Mouse (Mus musculus) midbrain, embryonic 16.5 days (tissue): ENCODE data around the gene Tspear. TPM values are rescaled to one million over a fixed set of nuclear protein-coding genes. Genes with fewer than 3 reads are reported as not detected.
"Not testable (repeated sequence)": the region's sequence is repeated elsewhere in the genome, so short reads cannot be mapped to it uniquely, and the experiment has no call there.

Experiments
- ATAC-seq: fragments of 200-750 bp; cut with Nextera tagmentation; 2 replicates; pipeline ENCODE4 v1.8.0; 2017; ENCODE audit warnings: moderate TSS enrichment
- H3K27ac ChIP-seq: fragments of 300-500 bp; sonication (generic); 2 replicates; pipeline ENCODE4 v1.5.1; 2014; ENCODE audit warnings: mild to moderate bottlenecking, low read length, mixed read lengths
- H3K27me3 ChIP-seq: fragments of 300-500 bp; sonication (generic); 2 replicates; pipeline ENCODE4 v1.6.1; 2014; ENCODE audit warnings: low read depth, low read length, mixed read lengths; ENCODE audit not compliant: control insufficient read depth, insufficient read depth
- H3K36me3 ChIP-seq: fragments of 300-500 bp; sonication (generic); 2 replicates; pipeline ENCODE4 v1.6.1; 2014; ENCODE audit warnings: mild to moderate bottlenecking, low read length, moderate library complexity, mixed read lengths; ENCODE audit not compliant: control insufficient read depth, insufficient read depth
- H3K4me1 ChIP-seq: fragments of 300-500 bp; sonication (generic); 2 replicates; pipeline ENCODE4 v1.6.1; 2014; ENCODE audit warnings: mild to moderate bottlenecking, low read length, mixed read lengths; ENCODE audit not compliant: control insufficient read depth, insufficient read depth
- H3K4me2 ChIP-seq: fragments of 300-500 bp; sonication (generic); 2 replicates; pipeline ENCODE4 v1.6.1; 2014; ENCODE audit warnings: mild to moderate bottlenecking, low read length, mixed read lengths
- H3K4me3 ChIP-seq: fragments of 300-500 bp; sonication (generic); 2 replicates; pipeline ENCODE4 v1.5.1; 2014; ENCODE audit warnings: low read depth, mild to moderate bottlenecking, low read length, moderate library complexity, mixed read lengths
- H3K9ac ChIP-seq: fragments of 300-500 bp; sonication (generic); 2 replicates; pipeline ENCODE4 v1.6.1; 2014; ENCODE audit warnings: low read depth, low read length, mixed read lengths
- H3K9me3 ChIP-seq: fragments of 300-500 bp; sonication (generic); replicated peaks from 2 replicates; pipeline ENCODE4 v1.6.1; 2014; ENCODE audit warnings: mild to moderate bottlenecking, low read length, mixed read lengths; ENCODE audit not compliant: control insufficient read depth, poor library complexity, severe bottlenecking
- WGBS: fragments of 180-500 bp; shearing (Covaris S2); extraction: QIAGEN DNeasy Blood & Tissue Kit; methylation state at CpG from one replicate; pipeline ENCODE4 v1.1.7; 2014; 5-methylcytosine and 5-hydroxymethylcytosine counted together
- polyA plus RNA-seq: library from polyadenylated mRNA; unstranded; fragments of >200 nt; fragmentation: Nextera tagmentation; extraction: Ambion mirVana; gene quantifications from 2 replicates; pipeline ENCODE4 v1.2.1, GENCODE M21; 2015

The Tspear gene
- polyA plus RNA-seq, 1 experiment from 2014 or later, result 1.6 TPM

DNA sequence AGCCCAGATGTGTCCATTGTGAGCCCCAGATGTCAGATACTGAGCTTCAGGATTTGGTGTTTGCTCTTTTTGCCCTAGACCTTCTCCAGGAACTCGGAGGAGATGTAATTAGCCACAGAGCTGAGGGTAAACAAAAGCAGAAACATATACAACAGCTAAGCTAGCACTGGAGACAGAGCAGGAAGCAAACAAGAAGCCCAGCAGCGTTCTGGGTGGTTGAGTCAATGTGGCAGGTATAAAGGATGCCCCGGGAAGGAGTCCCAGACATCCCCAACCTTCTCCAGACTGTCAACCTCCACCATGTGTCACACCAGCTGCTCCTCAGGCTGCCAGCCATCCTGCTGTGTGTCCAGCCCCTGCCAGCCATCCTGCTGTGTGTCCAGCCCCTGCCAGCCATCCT is 39.8 kb downstream of the Tspear start, which contains the start of gene Gm10100:
TSS of gene Gm10100 (plus strand) at position 301 of the 400 bp plus-strand sequence.
- H3K27ac ChIP-seq, result no peak within 1 kb of the TSS
- ATAC-seq, result no peak
- no peak within 1 kb of the TSS for H3K9ac ChIP-seq
- no peaks in the 10 kb centered on the region for H3K9me3 ChIP-seq
- no peaks in the 10 kb centered on the region for H3K27me3 ChIP-seq
- WGBS, result 42% methylated on average over 3 of the region's 3 CpGs
- no peak within 1 kb of the TSS for H3K4me3 ChIP-seq
- H3K36me3 ChIP-seq, result no peaks in the 10 kb centered on the region
- H3K4me2 ChIP-seq, result no peak within 1 kb of the TSS
- H3K4me1 ChIP-seq, result no peaks in the 10 kb centered on the region

- no peak overlapping the region for H3K9ac ChIP-seq
- H3K4me2 ChIP-seq, result no peak overlapping the region
- no peak overlapping the region for H3K27ac ChIP-seq
- no peaks in the 10 kb centered on the region for H3K4me1 ChIP-seq
- H3K9me3 ChIP-seq, result no peaks in the 10 kb centered on the region
- H3K4me3 ChIP-seq, result no peak overlapping the region
- H3K36me3 ChIP-seq, result no peaks in the 10 kb centered on the region
- WGBS, result 72% methylated on average over 4 of the region's 4 CpGs
- H3K27me3 ChIP-seq, result no peaks in the 10 kb centered on the region
- ATAC-seq, result no peak
Measured at GRCm38 (mm10) chr10:77728280-77728679, 41.9 kb downstream of the Tspear start.

GRCm38 (mm10) chr10:77729241-77729640 is 42.9 kb downstream of the Tspear start:
- ATAC-seq, result no peak
- H3K27ac ChIP-seq, result no peak overlapping the region
- no peaks in the 10 kb centered on the region for H3K36me3 ChIP-seq
- no peaks in the 10 kb centered on the region for H3K4me1 ChIP-seq
- H3K9me3 ChIP-seq, result no peaks in the 10 kb centered on the region
- H3K4me2 ChIP-seq, result no peak overlapping the region
- no peak overlapping the region for H3K4me3 ChIP-seq
- no peaks in the 10 kb centered on the region for H3K27me3 ChIP-seq
- 49% methylated on average over 4 of the region's 4 CpGs for WGBS
- no peak overlapping the region for H3K9ac ChIP-seq

DNA sequence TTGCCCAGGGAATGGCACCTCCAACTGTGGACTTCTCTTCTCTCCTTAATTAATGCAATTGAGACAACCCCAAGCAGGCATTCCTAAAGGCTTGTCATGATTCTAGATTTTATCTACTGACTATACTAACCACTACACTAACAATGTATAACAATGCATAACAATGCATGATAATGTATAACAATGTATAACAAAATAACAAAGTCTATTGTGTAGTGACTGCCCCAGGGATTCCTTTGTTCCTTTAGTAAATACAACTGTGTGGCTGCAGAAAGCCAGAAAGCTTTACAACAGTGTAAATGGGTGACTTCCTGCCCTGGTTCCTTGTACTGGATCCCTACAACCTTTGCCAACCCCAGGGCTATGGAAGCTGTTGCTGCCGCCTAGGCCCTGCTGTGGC is 49.6 kb downstream of the Tspear start:
- Histone ChIP-seq H3K4me2 (no peak overlapping the region), H3K27me3 (no peaks in the 10 kb centered on the region), H3K9me3 (no peaks in the 10 kb centered on the region), H3K9ac (no peak overlapping the region), H3K36me3 (no peaks in the 10 kb centered on the region), H3K27ac (no peak overlapping the region), H3K4me3 (no peak overlapping the region), H3K4me1 (no peaks in the 10 kb centered on the region)
- no peak for ATAC-seq
- WGBS, result 93% methylated on average over 1 of the region's 1 CpGs

DNA sequence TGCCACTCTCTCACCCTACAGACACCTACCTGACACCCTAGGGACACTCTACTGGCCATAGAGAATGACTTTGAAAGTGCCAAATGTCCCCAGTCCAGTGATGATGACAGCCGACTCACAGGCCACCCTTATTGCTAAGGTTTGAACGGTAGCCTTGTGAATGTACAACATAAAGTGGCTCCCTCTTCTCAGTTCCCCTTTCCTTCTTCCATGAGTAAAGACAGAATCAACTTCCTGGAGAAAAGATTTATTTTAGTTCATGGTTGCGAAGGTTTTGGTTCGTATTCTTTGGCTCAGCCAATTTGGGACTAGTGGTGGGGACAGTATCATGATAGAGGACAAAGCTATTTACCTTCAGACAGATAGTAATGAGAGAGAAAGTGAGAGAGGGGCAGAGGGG is 52.6 kb downstream of the Tspear start:
- no peak overlapping the region for H3K27ac ChIP-seq

GRCm38 (mm10) chr10:77741924-77742688 is 55.7 kb downstream of the Tspear start, which contains the start of gene Gm18596:
Gene Gm18596 (minus strand): TSS chr10:77742638.
- not testable (repeated sequence) for ATAC-seq, H3K4me3 ChIP-seq, H3K4me1 ChIP-seq, H3K36me3 ChIP-seq, H3K27me3 ChIP-seq, H3K9ac ChIP-seq, H3K9me3 ChIP-seq, H3K27ac ChIP-seq, H3K4me2 ChIP-seq
- 50% methylated on average over 5 of the region's 5 CpGs for WGBS

More for the DNA sequence above, 52.6 kb downstream of the Tspear start:
- no peaks in the 10 kb centered on the region for H3K27me3 ChIP-seq
- H3K4me2 ChIP-seq, result no peak overlapping the region
- H3K9me3 ChIP-seq, result no peaks in the 10 kb centered on the region
- no peak overlapping the region for H3K4me3 ChIP-seq
- H3K9ac ChIP-seq, result no peak overlapping the region
- H3K36me3 ChIP-seq, result no peaks in the 10 kb centered on the region
- no peak for ATAC-seq
- 91% methylated on average over 4 of the region's 4 CpGs for WGBS
- H3K4me1 ChIP-seq, result no peaks in the 10 kb centered on the region

DNA sequence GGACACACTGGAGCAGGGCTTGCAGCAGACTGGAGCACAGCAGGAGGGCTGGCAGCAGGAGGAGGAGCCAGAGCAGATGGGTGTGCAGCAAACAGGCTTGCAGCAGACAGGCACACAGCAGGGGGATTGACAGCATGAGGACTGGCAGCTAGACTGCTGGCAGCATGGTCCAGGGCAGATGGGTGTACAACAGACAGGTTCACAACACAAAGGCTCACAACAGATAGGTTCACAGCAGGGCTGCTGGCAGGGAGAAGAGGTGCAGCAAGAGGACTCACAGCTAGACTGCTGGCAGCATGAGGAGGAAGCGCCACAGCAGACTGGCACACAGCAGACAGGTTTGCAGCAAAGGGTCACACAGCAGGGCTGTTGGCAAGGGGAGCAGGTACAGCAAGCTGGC is 64.3 kb downstream of the Tspear start:
- not testable (repeated sequence) for H3K9ac ChIP-seq, H3K4me3 ChIP-seq, H3K27ac ChIP-seq, H3K27me3 ChIP-seq, H3K4me2 ChIP-seq, H3K4me1 ChIP-seq, H3K36me3 ChIP-seq, ATAC-seq, H3K9me3 ChIP-seq
- 88% methylated on average over 1 of the region's 1 CpGs for WGBS

GRCm38 (mm10) chr10:77751254-77751653 is 64.9 kb downstream of the Tspear start, which contains the start of gene Gm9736:
Gene Gm9736 (minus strand): TSS chr10:77751354.
- not testable (repeated sequence) for H3K4me3 ChIP-seq, H3K36me3 ChIP-seq, H3K27ac ChIP-seq, H3K9me3 ChIP-seq, H3K4me1 ChIP-seq, H3K27me3 ChIP-seq, H3K9ac ChIP-seq, ATAC-seq, H3K4me2 ChIP-seq
- 89% methylated on average over 1 of the region's 1 CpGs for WGBS

GRCm38 (mm10) chr10:77752312-77752711 is 65.9 kb downstream of the Tspear start:
- not testable (repeated sequence) for H3K9ac ChIP-seq, H3K4me1 ChIP-seq, H3K9me3 ChIP-seq, H3K27ac ChIP-seq, H3K27me3 ChIP-seq, H3K36me3 ChIP-seq, H3K4me3 ChIP-seq, H3K4me2 ChIP-seq, ATAC-seq
- 65% methylated on average over 3 of the region's 3 CpGs for WGBS
